Mouse (Mus musculus) heart, embryonic 13.5 days (tissue): ENCODE results near the gene Snx33. TPM values are rescaled to one million over a fixed set of nuclear protein-coding genes. Genes with fewer than 3 reads are reported as not detected.
"Not testable (repeated sequence)": the region's sequence is repeated elsewhere in the genome, so short reads cannot be mapped to it uniquely, and the experiment has no call there.

Experiments used
- ATAC-seq: fragments of 200-750 bp; cut with Nextera tagmentation; 2 replicates; pipeline ENCODE4 v1.8.0; 2017; ENCODE audit warnings: moderate TSS enrichment; ENCODE audit not compliant: insufficient number of reproducible peaks, low FRiP score, low TSS enrichment; ENCODE audit errors: extremely low read depth
- H3K27ac ChIP-seq: fragments of 300-500 bp; sonication (generic); replicated peaks from 2 replicates; pipeline ENCODE4 v1.5.1; 2015; ENCODE audit warnings: moderate library complexity, mild to moderate bottlenecking, inconsistent platforms
- H3K27me3 ChIP-seq: fragments of 300-500 bp; sonication (generic); replicated peaks from 2 replicates; pipeline ENCODE4 v1.6.1; 2015; ENCODE audit warnings: mild to moderate bottlenecking, inconsistent platforms
- H3K36me3 ChIP-seq: fragments of 300-500 bp; sonication (generic); 2 replicates; pipeline ENCODE4 v1.6.1; 2015; ENCODE audit warnings: mild to moderate bottlenecking, inconsistent platforms
- H3K4me1 ChIP-seq: fragments of 300-500 bp; sonication (generic); 2 replicates; pipeline ENCODE4 v1.6.1; 2015; ENCODE audit warnings: inconsistent platforms
- H3K4me2 ChIP-seq: fragments of 300-500 bp; sonication (generic); 2 replicates; pipeline ENCODE4 v1.6.1; 2015; ENCODE audit warnings: inconsistent platforms, mild to moderate bottlenecking, moderate library complexity
- H3K4me3 ChIP-seq: fragments of 300-500 bp; sonication (generic); 2 replicates; pipeline ENCODE4 v1.5.1; 2015; ENCODE audit warnings: moderate library complexity, mild to moderate bottlenecking, inconsistent platforms
- H3K9ac ChIP-seq: fragments of 300-500 bp; sonication (generic); 2 replicates; pipeline ENCODE4 v1.6.1; 2015; ENCODE audit warnings: inconsistent platforms, mild to moderate bottlenecking, moderate library complexity
- H3K9me3 ChIP-seq: fragments of 300-500 bp; sonication (generic); 2 replicates; pipeline ENCODE4 v1.6.1; 2016; ENCODE audit warnings: inconsistent platforms
- WGBS: fragments of 180-500 bp; shearing (Covaris S2); methylation state at CpG from one replicate; pipeline ENCODE4 v1.1.7; 2015; ENCODE audit warnings: mixed read lengths; 5-methylcytosine and 5-hydroxymethylcytosine counted together
- polyA plus RNA-seq: library from polyadenylated mRNA; unstranded; fragments of >200 nt; fragmentation: Nextera tagmentation; extraction: Ambion mirVana; gene quantifications from 2 replicates; pipeline ENCODE4 v1.2.1, GENCODE M21; 2015

Gene Snx33
- polyA plus RNA-seq, 1 experiment from 2014 or later: 6.6 TPM

DNA sequence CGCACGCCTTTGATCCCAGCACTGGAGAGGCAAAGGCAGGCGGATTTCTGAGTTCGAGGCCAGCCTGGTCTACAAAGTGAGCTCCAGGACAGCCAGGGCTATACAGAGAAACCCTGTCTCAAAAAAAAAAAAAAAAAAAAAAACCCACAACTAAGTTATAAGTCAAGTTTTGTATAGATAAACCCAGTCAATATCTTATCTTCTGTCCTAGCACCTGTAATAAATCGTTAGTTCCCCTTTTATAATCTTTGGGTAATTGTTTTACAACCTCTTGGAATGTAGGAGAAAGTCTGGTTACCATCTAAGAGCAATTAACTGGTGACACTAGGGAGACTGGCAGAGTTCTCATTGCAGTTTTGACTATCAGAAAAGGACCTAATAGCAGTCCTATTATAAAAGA lies 20.5 kb upstream of the Snx33 start:
- not testable (repeated sequence) for H3K27me3 ChIP-seq, H3K36me3 ChIP-seq, H3K9ac ChIP-seq, H3K4me3 ChIP-seq, H3K27ac ChIP-seq, H3K4me2 ChIP-seq, ATAC-seq, H3K9me3 ChIP-seq
- peaks cover 11% of the 10 kb centered on the region for H3K4me1 ChIP-seq
- 62% methylated on average over 5 of the region's 5 CpGs for WGBS

DNA sequence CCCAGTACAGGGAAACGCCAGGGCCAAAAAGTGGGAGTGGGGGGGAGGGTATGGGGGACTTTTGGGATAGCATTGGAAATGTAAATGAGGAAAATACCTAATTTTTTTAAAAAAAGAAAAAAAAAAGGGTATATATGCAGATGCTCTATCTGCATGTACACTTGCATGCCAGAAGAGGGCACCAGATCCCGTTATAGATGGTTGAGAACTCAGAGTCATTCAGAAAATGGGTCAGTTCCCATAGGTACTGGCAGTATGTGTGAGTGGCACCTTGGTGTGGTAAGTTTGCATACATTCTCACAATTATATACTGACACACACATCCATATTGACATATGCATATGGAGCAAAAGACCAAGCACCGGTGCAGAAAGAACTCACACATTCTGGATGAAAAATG lies 19.3 kb upstream of the Snx33 start:
- not testable (repeated sequence) for H3K27ac ChIP-seq, ATAC-seq, H3K36me3 ChIP-seq, H3K27me3 ChIP-seq, H3K4me3 ChIP-seq, H3K4me2 ChIP-seq, H3K9me3 ChIP-seq, H3K9ac ChIP-seq
- peaks cover 11% of the 10 kb centered on the region for H3K4me1 ChIP-seq
- 24% methylated on average over 3 of the region's 3 CpGs for WGBS

DNA sequence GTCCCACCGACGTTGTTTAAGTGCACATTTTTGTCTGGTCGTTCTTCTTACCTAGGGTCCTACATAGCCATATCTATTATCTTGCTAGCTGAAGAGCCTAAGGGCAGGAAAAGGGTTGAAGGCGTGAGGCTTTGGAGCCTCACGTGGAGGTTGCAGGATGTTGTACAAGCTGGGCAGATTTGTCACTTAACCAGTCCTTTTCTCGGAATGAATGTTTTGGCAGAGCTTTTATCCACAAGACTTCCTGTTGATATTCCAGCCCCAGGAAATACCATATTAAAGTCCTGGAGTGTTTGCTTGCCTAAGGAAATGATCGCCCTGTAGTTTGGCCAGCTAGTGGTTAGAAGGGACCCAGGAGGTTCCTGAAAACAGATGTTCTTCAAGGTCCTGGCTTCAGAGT lies 10.2 kb upstream of the Snx33 start:
- H3K4me3 ChIP-seq: peak overlapping the region; percentile 90
- peak overlapping the region; percentile 97 for H3K4me2 ChIP-seq
- no peaks in the 10 kb centered on the region for H3K9me3 ChIP-seq
- H3K36me3 ChIP-seq: 0 out of 2 replicates have a peak, but pooled peaks cover 7% of the 10 kb centered on the region
- peak overlapping the region; percentile 94 for H3K27ac ChIP-seq
- H3K9ac ChIP-seq: peak overlapping the region; percentile 94
- ATAC-seq: no peak
- H3K27me3 ChIP-seq: no peaks in the 10 kb centered on the region
- WGBS: 0% methylated on average over 7 of the region's 7 CpGs
- peaks cover 22% of the 10 kb centered on the region for H3K4me1 ChIP-seq

DNA sequence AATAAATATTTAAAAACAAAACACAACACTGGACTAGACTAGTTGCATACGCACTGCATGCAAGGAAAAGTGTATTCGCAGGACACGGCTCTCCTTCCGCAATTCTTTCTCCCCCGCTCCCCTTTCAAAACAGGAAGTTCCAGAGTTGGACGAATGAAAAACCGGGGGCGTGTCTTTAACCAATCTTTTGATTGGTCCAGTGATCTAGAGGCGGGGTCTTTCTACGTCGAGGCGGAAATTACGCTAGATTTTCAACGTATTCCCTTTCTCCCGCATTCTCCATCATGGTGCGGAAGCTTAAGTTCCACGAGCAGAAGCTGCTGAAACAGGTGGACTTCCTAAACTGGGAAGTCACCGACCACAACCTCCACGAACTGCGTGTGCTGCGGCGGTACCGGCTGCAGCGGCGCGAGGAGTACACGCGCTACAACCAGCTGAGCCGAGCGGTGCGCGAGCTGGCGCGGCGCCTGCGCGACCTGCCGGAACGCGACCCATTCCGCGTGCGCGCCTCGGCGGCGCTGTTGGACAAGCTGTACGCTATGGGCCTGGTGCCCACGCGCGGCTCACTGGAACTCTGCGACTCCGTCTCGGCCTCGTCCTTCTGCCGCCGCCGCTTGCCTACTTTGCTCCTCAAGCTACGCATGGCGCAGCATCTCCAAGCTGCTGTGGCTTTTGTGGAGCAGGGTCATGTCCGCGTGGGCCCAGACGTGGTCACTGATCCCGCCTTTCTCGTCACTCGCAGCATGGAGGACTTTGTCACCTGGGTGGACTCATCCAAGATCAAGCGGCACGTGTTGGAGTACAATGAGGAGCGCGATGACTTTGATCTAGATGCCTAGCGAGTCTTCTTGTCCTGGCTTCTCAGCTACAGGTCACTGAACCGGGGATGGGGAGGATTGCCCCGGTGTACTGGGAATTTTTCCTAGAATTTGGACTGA lies 9.3 kb upstream of the Snx33 start, which contains the start of gene Imp3:
TSS of gene Imp3 (plus strand) at position 253 of the 938 bp plus-strand sequence.
- Histone ChIP-seq H3K9me3 (no peaks in the 10 kb centered on the region), H3K36me3 (0 out of 2 replicates have a peak, but pooled peaks cover 7% of the 10 kb centered on the region), H3K27ac (peak within 1 kb of the TSS; percentile 94), H3K9ac (peak within 1 kb of the TSS; percentile 94), H3K4me3 (peak within 1 kb of the TSS; percentile 90), H3K27me3 (no peaks in the 10 kb centered on the region), H3K4me2 (peak within 1 kb of the TSS; percentile 97), H3K4me1 (peaks cover 22% of the 10 kb centered on the region)
- ATAC-seq: peak; percentile 84
- WGBS: under 1% methylated on average over 73 of the region's 73 CpGs

DNA sequence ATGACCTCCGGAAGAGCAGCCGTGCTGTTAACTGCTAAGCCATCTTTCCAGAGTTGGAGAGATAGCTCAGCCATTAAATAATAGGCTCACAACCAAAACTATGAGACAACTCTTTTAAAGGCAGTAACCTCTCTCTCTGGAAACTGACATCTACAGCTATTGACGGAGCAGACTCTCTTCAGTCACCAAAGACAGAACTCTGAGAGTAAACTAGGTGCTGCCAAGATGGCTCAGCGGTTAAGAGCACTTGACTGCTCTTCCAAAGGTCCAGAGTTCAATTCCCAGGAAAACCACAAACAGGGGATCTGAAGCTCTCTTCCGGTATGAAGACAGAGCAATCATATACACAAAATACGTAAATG lies 8.7 kb upstream of the Snx33 start:
- peak overlapping the region; percentile 78 for H3K9ac ChIP-seq
- peak overlapping the region; percentile 94; the same call in 1 of the 2 replicates for H3K27ac ChIP-seq

DNA sequence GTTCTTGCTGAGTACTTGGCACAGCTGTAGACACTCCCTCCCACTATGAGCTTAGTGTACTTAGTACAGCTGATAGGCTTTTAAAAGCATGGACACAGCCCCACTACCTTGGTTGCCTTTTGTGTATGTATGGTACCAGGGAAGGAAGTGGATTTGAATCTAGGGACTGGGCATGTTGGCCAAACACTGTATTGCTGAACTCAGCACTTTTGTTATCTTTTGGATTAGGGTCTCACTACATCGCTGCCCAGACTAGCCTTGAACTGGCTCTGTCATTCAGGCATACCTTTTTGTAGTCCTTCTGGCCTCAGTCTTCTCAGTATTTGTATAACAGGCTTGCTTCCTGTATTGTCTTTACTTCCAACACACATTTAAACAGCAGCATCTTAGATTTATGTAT lies 2.4 kb upstream of the Snx33 start:
- Histone ChIP-seq H3K4me3 (no peak overlapping the region), H3K9me3 (no peaks in the 10 kb centered on the region), H3K4me1 (peaks cover 22% of the 10 kb centered on the region), H3K36me3 (peaks cover 5% of the 10 kb centered on the region), H3K4me2 (no peak overlapping the region), H3K27me3 (peaks cover 10% of the 10 kb centered on the region; the same call in 1 of the 2 replicates), H3K9ac (no peak overlapping the region), H3K27ac (no peak overlapping the region)
- WGBS: 43% methylated on average over 1 of the region's 1 CpGs
- no peak for ATAC-seq

More for the DNA sequence above, 8.7 kb upstream of the Snx33 start:
- Histone ChIP-seq H3K4me3 (peak overlapping the region; percentile 90), H3K9me3 (no peaks in the 10 kb centered on the region), H3K4me2 (peak overlapping the region; percentile 97), H3K27me3 (no peaks in the 10 kb centered on the region), H3K36me3 (0 out of 2 replicates have a peak, but pooled peaks cover 7% of the 10 kb centered on the region), H3K4me1 (peaks cover 22% of the 10 kb centered on the region)
- 12% methylated on average over 6 of the region's 6 CpGs for WGBS
- ATAC-seq: no peak

DNA sequence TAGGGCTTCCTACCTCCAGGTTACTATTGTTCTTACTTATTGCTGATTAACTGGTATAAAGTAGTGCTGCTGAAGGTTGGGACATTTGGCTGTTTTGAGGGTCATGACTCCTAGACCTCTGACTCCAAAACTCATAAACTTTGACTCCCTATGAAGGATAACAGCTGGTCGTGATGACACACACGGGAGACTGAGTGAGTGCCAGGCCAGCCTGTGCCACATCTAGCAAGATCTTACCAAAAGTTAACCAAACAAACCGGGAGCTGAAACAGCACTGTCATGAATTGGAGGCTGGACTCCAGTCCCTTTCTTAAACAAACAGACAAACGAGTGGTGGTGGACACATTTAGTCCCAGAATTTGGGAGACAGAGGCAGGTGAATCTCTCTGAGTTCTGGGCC lies 1.3 kb upstream of the Snx33 start:
- Histone ChIP-seq H3K9me3 (no peaks in the 10 kb centered on the region), H3K4me2 (no peak overlapping the region), H3K27ac (no peak overlapping the region), H3K9ac (no peak overlapping the region), H3K4me3 (no peak overlapping the region), H3K36me3 (peaks cover 8% of the 10 kb centered on the region), H3K4me1 (peaks cover 32% of the 10 kb centered on the region), H3K27me3 (peaks cover 10% of the 10 kb centered on the region; the same call in 1 of the 2 replicates)
- no peak for ATAC-seq
- WGBS: 50% methylated on average over 4 of the region's 4 CpGs

DNA sequence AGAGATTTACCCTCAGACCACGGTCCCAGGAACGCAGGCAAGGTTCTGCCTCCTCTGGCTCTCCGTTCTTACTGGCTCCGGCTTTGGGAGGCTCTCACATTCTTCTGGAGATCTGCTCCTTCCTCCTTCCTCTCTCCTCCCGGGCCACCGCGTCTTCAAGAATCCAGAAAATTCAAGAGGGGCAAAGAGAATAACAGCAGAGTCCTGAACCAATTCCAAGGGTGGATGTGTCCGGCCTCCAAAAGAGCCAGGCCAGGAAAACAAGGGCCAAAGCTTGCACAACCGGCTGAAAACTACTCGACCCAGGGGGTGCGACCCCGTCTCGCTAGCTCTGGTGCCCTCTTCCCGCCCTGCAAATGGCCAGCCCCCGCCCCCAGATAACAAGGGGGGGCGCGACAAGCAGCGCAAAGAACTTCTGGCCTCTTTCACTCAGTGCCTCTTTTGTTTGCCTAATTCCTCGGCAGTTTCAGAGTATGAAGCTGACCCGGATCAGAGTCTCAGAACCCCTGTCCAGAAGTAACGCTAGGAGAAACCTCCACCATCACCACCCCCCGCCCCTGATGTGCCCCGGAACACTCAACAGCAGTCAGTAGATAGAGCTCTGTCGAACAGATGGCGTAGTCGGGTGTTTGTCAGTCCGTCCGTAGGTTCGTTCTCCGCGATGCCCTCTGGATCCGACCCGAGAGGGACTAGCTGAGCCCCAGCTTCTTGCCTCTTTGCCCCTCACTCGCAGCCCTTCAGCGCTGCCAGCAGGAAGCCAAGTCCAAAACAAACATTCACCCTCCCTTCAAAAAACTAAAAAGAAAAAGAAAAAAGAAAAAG lies 769 bp downstream of the Snx33 start:
- H3K4me3 ChIP-seq: peak overlapping the region; percentile 75
- H3K9me3 ChIP-seq: no peaks in the 10 kb centered on the region
- H3K9ac ChIP-seq: peak overlapping the region; percentile 90
- peak overlapping the region; percentile 96 for H3K27ac ChIP-seq
- H3K36me3 ChIP-seq: peaks cover 15% of the 10 kb centered on the region
- no peak for ATAC-seq
- H3K4me2 ChIP-seq: peak overlapping the region; percentile 96
- H3K4me1 ChIP-seq: peaks cover 53% of the 10 kb centered on the region
- WGBS: under 1% methylated on average over 35 of the region's 35 CpGs
- peaks cover 10% of the 10 kb centered on the region; the same call in 1 of the 2 replicates for H3K27me3 ChIP-seq

DNA sequence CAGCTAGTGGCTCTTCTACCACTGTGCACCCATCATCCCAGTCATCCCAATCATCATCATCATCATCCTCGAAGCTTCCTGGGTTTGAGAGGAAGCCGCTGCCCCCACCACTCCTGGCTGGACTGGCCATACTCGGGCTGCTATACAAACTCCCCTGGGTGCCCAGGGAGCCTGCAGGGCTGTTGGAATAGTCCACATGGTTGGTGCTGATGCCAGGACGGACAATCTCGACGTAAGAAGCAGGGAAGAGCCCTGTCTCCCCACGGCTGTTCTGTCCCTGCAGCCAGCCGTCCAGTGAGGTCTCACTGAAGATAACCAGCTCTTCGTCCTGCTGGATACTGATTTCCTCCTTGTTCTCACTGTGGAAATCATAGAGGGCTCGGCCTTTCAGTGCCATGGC lies 1.8 kb downstream of the Snx33 start:
- H3K9me3 ChIP-seq: no peaks in the 10 kb centered on the region
- peaks cover 10% of the 10 kb centered on the region; the same call in 1 of the 2 replicates for H3K27me3 ChIP-seq
- peaks cover 56% of the 10 kb centered on the region for H3K4me1 ChIP-seq
- WGBS: 59% methylated on average over 10 of the region's 10 CpGs
- no peak for ATAC-seq
- H3K4me3 ChIP-seq: peak overlapping the region; percentile 75
- H3K4me2 ChIP-seq: peak overlapping the region; percentile 96
- peaks cover 25% of the 10 kb centered on the region for H3K36me3 ChIP-seq
- peak overlapping the region; percentile 90 for H3K9ac ChIP-seq
- peak overlapping the region; percentile 96 for H3K27ac ChIP-seq

DNA sequence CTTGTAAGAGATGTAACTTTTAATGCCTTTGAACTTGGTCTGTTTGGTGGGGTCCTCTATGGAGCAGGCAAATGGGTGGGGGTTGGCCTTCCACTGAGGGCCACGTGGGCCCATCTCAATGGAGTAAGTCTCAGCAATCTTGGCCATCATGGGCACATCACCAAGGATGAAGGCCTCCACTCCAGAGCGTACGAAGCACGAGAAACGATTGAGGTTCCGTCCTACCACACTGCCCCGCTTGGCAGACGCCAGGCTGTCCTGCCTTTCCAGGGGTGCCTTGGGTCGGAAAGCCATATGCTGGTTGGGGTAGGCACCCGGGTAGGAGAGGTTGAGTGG lies 2.2 kb downstream of the Snx33 start:
- no peak for ATAC-seq
- H3K4me2 ChIP-seq: peak overlapping the region; percentile 96
- peak overlapping the region; percentile 93 for H3K27ac ChIP-seq
- 0 out of 2 replicates have a peak, but pooled peaks cover 10% of the 10 kb centered on the region for H3K27me3 ChIP-seq
- peaks cover 29% of the 10 kb centered on the region for H3K36me3 ChIP-seq
- H3K4me1 ChIP-seq: peaks cover 56% of the 10 kb centered on the region
- no peaks in the 10 kb centered on the region for H3K9me3 ChIP-seq
- WGBS: 90% methylated on average over 10 of the region's 10 CpGs
- H3K9ac ChIP-seq: peak overlapping the region; percentile 90
- peak overlapping the region; percentile 75 for H3K4me3 ChIP-seq
